ENCODE assay signal across 8 mouse cellular contexts in genomic region chrX:71648848-71649454, GRCm38 (mm10). TPM values are rescaled to one million over a fixed set of nuclear protein-coding genes. Genes with fewer than 3 reads are reported as not detected.
DNase-seq lines count a peak whose midpoint lies in the region; ATAC-seq and TF ChIP-seq lines count a peak whose summit lies in the region.

No protein-coding gene starts in this region.

- H3K36me3 ChIP-seq in small intestine, adult 2 months (ENCODE audit: control insufficient read depth, insufficient read depth, low read length) = no peaks in the 10 kb centered on the region

- ATAC-seq in common myeloid progenitor, adult 5-6 weeks (replicated peaks; ENCODE audit: low read depth, poor library complexity, severe bottlenecking) = 0 out of 2 replicates have a peak, but pooled peaks have one; percentile 25
- no peak for ATAC-seq in megakaryocyte, adult 5-6 weeks (ENCODE audit: poor library complexity, severe bottlenecking)

- no peaks in the 10 kb centered on the region for H3K4me1 ChIP-seq in small intestine, adult 2 months (ENCODE audit: control insufficient read depth, insufficient read depth, insufficient read length, low read length)

- 33% methylated on average over 6 of the region's 6 CpGs for whole genome bisulfite sequencing in small intestine, adult 2 months

- TF ChIP-seq CTCF in layer of hippocampus, adult 2 months (conservative IDR thresholded peaks at IDR 0.05) = peak; percentile 79
- peak; percentile 11; the same call in 1 of the 2 replicates for TF ChIP-seq CTCF in small intestine, adult 2 months (IDR thresholded peaks at IDR 0.05; ENCODE audit: extremely low read depth, insufficient read length, insufficient replicate concordance, low read depth, low read length)

- H3K27me3 ChIP-seq in small intestine, adult 2 months (ENCODE audit: control insufficient read depth, insufficient read depth, low read length) = no peaks in the 10 kb centered on the region

- H3K4me3 ChIP-seq in layer of hippocampus, adult 2 months = no peak overlapping the region
- H3K4me3 ChIP-seq in small intestine, adult 2 months (ENCODE audit: low read depth, low read length) = no peak overlapping the region

- H3K27ac ChIP-seq in layer of hippocampus, adult 2 months = no peak overlapping the region
- H3K27ac ChIP-seq in small intestine, adult 2 months (ENCODE audit: insufficient read depth, low read depth, low read length) = no peak overlapping the region

- intact Hi-C loops in gastrocnemius, postnatal 14 days (cut with DNase I; ENCODE audit: low total_unique reads) = loop anchor here (5.0 kb wide), 1 partner anchor 298 kb away; no protein-coding TSS in a partner anchor

- peak; percentile 44 for DNase-seq in urinary bladder, postnatal 14 days (ENCODE audit: low spot score)
- DNase-seq in urinary bladder, adult 2 months (ENCODE audit: low spot score) = no peak
- DNase-seq in gastrocnemius, postnatal 14 days = peak; percentile 51
- DNase-seq in layer of hippocampus, adult 2 months (ENCODE audit: low spot score in 2 of 2) = peak; percentile 59 to 66
- DNase-seq in lung, postnatal 4 days = peak; percentile 60 to 63

- TF ChIP-seq POLR2A in small intestine, adult 2 months (IDR thresholded peaks at IDR 0.05; ENCODE audit: low read depth, low read length) = no peak

RNA-seq across cellular contexts. Expression of gene Gpr50, which starts 14.5 kb away (rescaled TPM):
- polyA plus RNA-seq in urinary bladder, adult 2 months (2012; rRNA removed) = 0.04 and 0.18 TPM in 2 replicates
- not detected in 2 replicates for total RNA-seq in common myeloid progenitor, adult 5-6 weeks (2017)
- 1 to 10 TPM; 1.8 to 3.1 TPM for total RNA-seq in gastrocnemius, postnatal 14 days (2021)
- total RNA-seq in layer of hippocampus, adult 2 months (2021) = under 1 TPM in 1 of 2 experiments, not detected in 1; 0.10 TPM
- 0.18 TPM in 1 of 2 replicates, not detected in the other for polyA plus RNA-seq in small intestine, adult 2 months (2012; rRNA removed)
- total RNA-seq in megakaryocyte, adult 5-6 weeks (2015) = not detected in 2 replicates
- total RNA-seq in megakaryocyte, adult 5-6 weeks (2017) = not detected in 2 replicates
